Mouse (Mus musculus) CH12.LX (cell line): ENCODE data around the gene Armc8. TPM values are rescaled to one million over a fixed set of nuclear protein-coding genes. Genes with fewer than 3 reads are reported as not detected.

ENCODE experiments used
- DNase-seq: peaks from one replicate; pipeline ENCODE4 v3.0.0-alpha.2; 2013; ENCODE audit errors: extremely low read depth
- H3K27ac ChIP-seq: 2 replicates; pipeline ENCODE4 v1.5.1; 2012; ENCODE audit warnings: low read depth, mild to moderate bottlenecking, control low read depth, moderate library complexity; ENCODE audit not compliant: insufficient read depth
- H3K27me3 ChIP-seq: replicated peaks from 2 replicates; pipeline ENCODE3; 2012; ENCODE audit warnings: inconsistent platforms
- H3K36me3 ChIP-seq, 2 experiments: replicated peaks in 1 of 2; 2 replicates each; pipeline versions ENCODE3 to v1.6.1; 2012; ENCODE audit warnings: inconsistent platforms in 1 of 2, low read length in 1 of 2, mild to moderate bottlenecking in 1 of 2, mixed read lengths in 1 of 2, moderate library complexity in 1 of 2; ENCODE audit not compliant: control insufficient read depth in 1 of 2, insufficient read depth in 1 of 2
- H3K4me1 ChIP-seq, 2 experiments: 2 replicates each; pipeline ENCODE4 v1.6.1; 2012; ENCODE audit warnings: inconsistent platforms in 1 of 2, moderate library complexity in 1 of 2; ENCODE audit not compliant: insufficient read depth in 2 of 2, control insufficient read depth in 1 of 2
- H3K4me2 ChIP-seq: 2 replicates; pipeline ENCODE4 v1.6.1; 2012; ENCODE audit warnings: low read depth, mild to moderate bottlenecking, control low read depth; ENCODE audit not compliant: poor library complexity, insufficient read depth, severe bottlenecking
- H3K4me3 ChIP-seq, 3 experiments: fragments of 150-350 bp in 1 of 3; sonication (generic) in 1 of 3; replicated peaks in 1 of 3; 2 replicates each; pipeline versions ENCODE3 to v1.5.1; 2011 to 2012; ENCODE audit warnings: low read depth in 2 of 3, low read length in 2 of 3, mild to moderate bottlenecking in 2 of 3, moderate library complexity in 2 of 3, control low read depth in 1 of 3, improper control_type of control experiment in 1 of 3, inconsistent platforms in 1 of 3, mixed read lengths in 1 of 3; ENCODE audit not compliant: poor library complexity in 1 of 3
- H3K79me2 ChIP-seq: replicated peaks from 2 replicates; pipeline ENCODE4 v1.6.1; 2012; ENCODE audit warnings: mild to moderate bottlenecking, moderate library complexity; ENCODE audit not compliant: control insufficient read depth, poor library complexity, insufficient read depth, severe bottlenecking; ENCODE audit errors: extremely low read depth
- H3K9ac ChIP-seq: 2 replicates; pipeline ENCODE4 v1.6.1; 2012; ENCODE audit warnings: low read depth, mild to moderate bottlenecking, control low read depth, moderate library complexity; ENCODE audit not compliant: insufficient read depth
- H3K9me3 ChIP-seq: replicated peaks from 2 replicates; pipeline ENCODE3; 2012; ENCODE audit warnings: low read length, inconsistent platforms, mixed read lengths
- BHLHE40 ChIP-seq: IDR thresholded peaks from 2 replicates; pipeline ENCODE4 v1.6.1; 2011; ENCODE audit warnings: mild to moderate bottlenecking, low read depth, low read length, improper control_type of control experiment
- E2F4 ChIP-seq: IDR thresholded peaks from 2 replicates; pipeline ENCODE4 v1.6.1; 2011; ENCODE audit warnings: low read depth, low read length, improper control_type of control experiment; ENCODE audit not compliant: insufficient replicate concordance
- ELF1 ChIP-seq: IDR thresholded peaks from 2 replicates; pipeline ENCODE4 v1.6.1; 2014; ENCODE audit warnings: low read depth, mild to moderate bottlenecking, inconsistent platforms, low read length, improper control_type of control experiment
- GABPA ChIP-seq: IDR thresholded peaks from 2 replicates; pipeline ENCODE4 v1.6.1; 2012; ENCODE audit warnings: low read depth, low read length, improper control_type of control experiment, inconsistent platforms; ENCODE audit not compliant: insufficient replicate concordance
- HCFC1 ChIP-seq: IDR thresholded peaks from 2 replicates; pipeline ENCODE4 v1.6.1; 2012; ENCODE audit warnings: low read depth, mild to moderate bottlenecking, inconsistent platforms, low read length, improper control_type of control experiment
- IRF4 ChIP-seq: IDR thresholded peaks from 2 replicates; pipeline ENCODE4 v1.6.1; 2014; ENCODE audit warnings: low read depth, mild to moderate bottlenecking, inconsistent platforms, low read length, improper control_type of control experiment
- JUN ChIP-seq: IDR thresholded peaks from 2 replicates; pipeline ENCODE4 v1.6.1; 2011; ENCODE audit warnings: low read depth, mild to moderate bottlenecking, low read length, improper control_type of control experiment, moderate library complexity; ENCODE audit not compliant: insufficient read depth
- JUND ChIP-seq: conservative IDR thresholded peaks from 2 replicates; pipeline ENCODE4 v1.6.1; 2011; ENCODE audit warnings: low read depth, low read length, improper control_type of control experiment
- KAT2A ChIP-seq: IDR thresholded peaks from 2 replicates; pipeline ENCODE4 v1.6.1; 2012; ENCODE audit warnings: low read length, improper control_type of control experiment, inconsistent platforms; ENCODE audit not compliant: insufficient replicate concordance
- MAFK ChIP-seq: IDR thresholded peaks from 2 replicates; pipeline ENCODE4 v1.6.1; 2011; ENCODE audit warnings: low read length, improper control_type of control experiment; ENCODE audit not compliant: insufficient replicate concordance
- MAX ChIP-seq: IDR thresholded peaks from 2 replicates; pipeline ENCODE4 v1.6.1; 2011; ENCODE audit warnings: low read length, improper control_type of control experiment
- MAZ ChIP-seq: IDR thresholded peaks from 2 replicates; pipeline ENCODE4 v1.6.1; 2012; ENCODE audit warnings: low read depth, mild to moderate bottlenecking, inconsistent platforms, low read length, improper control_type of control experiment, moderate library complexity
- MEF2A ChIP-seq: IDR thresholded peaks from 2 replicates; pipeline ENCODE4 v1.6.1; 2014; ENCODE audit warnings: low read depth, mild to moderate bottlenecking, inconsistent platforms, low read length, improper control_type of control experiment, borderline replicate concordance
- MXI1 ChIP-seq: IDR thresholded peaks from 2 replicates; pipeline ENCODE4 v1.6.1; 2011; ENCODE audit warnings: mild to moderate bottlenecking, low read depth, low read length, improper control_type of control experiment
- NELFE ChIP-seq: IDR thresholded peaks from 2 replicates; pipeline ENCODE4 v1.6.1; 2011; ENCODE audit warnings: low read depth, low read length, improper control_type of control experiment
- NRF1 ChIP-seq: IDR thresholded peaks from 2 replicates; pipeline ENCODE4 v1.6.1; 2014; ENCODE audit warnings: low read depth, mild to moderate bottlenecking, inconsistent platforms, low read length, improper control_type of control experiment, moderate library complexity
- PAX5 ChIP-seq: IDR thresholded peaks from 2 replicates; pipeline ENCODE4 v1.6.1; 2012; ENCODE audit warnings: low read length, inconsistent platforms, mixed read lengths
- SMC3 ChIP-seq: IDR thresholded peaks from 2 replicates; pipeline ENCODE4 v1.6.1; 2011; ENCODE audit warnings: low read depth, low read length, improper control_type of control experiment
- USF1 ChIP-seq: IDR thresholded peaks from 2 replicates; pipeline ENCODE4 v1.6.1; 2014; ENCODE audit warnings: low read depth, mild to moderate bottlenecking, inconsistent platforms, low read length, improper control_type of control experiment
- USF2 ChIP-seq: conservative IDR thresholded peaks from 2 replicates; pipeline ENCODE4 v1.6.1; 2011; ENCODE audit warnings: low read depth, low read length, improper control_type of control experiment
- ZKSCAN1 ChIP-seq: IDR thresholded peaks from 2 replicates; pipeline ENCODE4 v1.6.1; 2012; ENCODE audit warnings: low read depth, inconsistent platforms, low read length, improper control_type of control experiment, borderline replicate concordance
- ZMIZ1 ChIP-seq: IDR thresholded peaks from 2 replicates; pipeline ENCODE4 v1.6.1; 2012; ENCODE audit warnings: low read depth, mild to moderate bottlenecking, inconsistent platforms, low read length, improper control_type of control experiment
- ZNF384 ChIP-seq: IDR thresholded peaks from 2 replicates; pipeline ENCODE4 v1.6.1; 2012; ENCODE audit warnings: low read depth, low read length, improper control_type of control experiment, inconsistent platforms
- dilution Hi-C: fragments of 300-500 bp; cut with MboI; formaldehyde crosslinking; loops from 2 replicates; pipeline ENCODE4 v1.14.3; 2020; ENCODE audit warnings: low sequenced_read_pairs; ENCODE audit not compliant: extremely low pct_unique_long_range_greater_than_20kb, extremely low pct_ligation_motif_present
- in situ Hi-C: fragments of 300-500 bp; cut with MboI; formaldehyde crosslinking; loops from 3 replicates; pipeline ENCODE4 v1.14.3; 2019; ENCODE audit warnings: low sequenced_read_pairs, low pct_ligation_motif_present, low pct_unique_long_range_greater_than_20kb, mixed read lengths
- polyA plus RNA-seq: library from polyadenylated mRNA; unstranded; fragments of >175 nt; gene quantifications from 2 replicates; pipeline ENCODE4 v1.2.1, GENCODE M21; 2012; ENCODE audit warnings: low read depth; ENCODE audit not compliant: insufficient read length
- total RNA-seq, 2 experiments: library from RNA; depleted of rRNA; stranded (reverse); fragments of 300-350 nt in 1 of 2; fragments of >200 nt in 1 of 2; gene quantifications; 2 replicates each; pipeline ENCODE4 v1.2.3; 2012 to 2014

The Armc8 gene
- total and polyA plus RNA-seq, 3 experiments = 9.3 to 16.9 (median 15.3) TPM

DNA sequence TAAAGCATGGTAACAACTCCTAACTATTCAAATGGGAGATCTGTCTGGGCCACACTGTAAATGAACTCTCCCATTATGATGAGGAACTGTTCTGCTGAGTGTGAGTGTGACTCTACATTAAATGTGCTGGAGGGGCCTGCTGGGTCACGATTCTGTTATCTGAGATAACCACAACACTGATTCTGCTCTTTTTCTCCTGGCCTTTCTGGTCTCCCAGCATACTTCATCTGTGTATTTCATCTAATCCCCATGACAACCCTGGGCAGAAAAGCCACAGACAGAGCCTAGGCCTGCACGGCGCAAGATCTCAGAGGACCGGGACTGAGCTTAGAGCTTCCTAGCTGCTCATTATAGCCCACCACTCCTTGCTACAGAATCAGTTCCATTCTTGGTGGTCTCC lies 136.2 kb downstream of the Armc8 start:
- Histone ChIP-seq H3K4me3 (no peak overlapping the region), H3K27me3 (peaks cover 27% of the 10 kb centered on the region), H3K36me3 (no peaks in the 10 kb centered on the region), H3K4me1 (no peaks in the 10 kb centered on the region), H3K79me2 (no peaks in the 10 kb centered on the region), H3K4me2 (no peak overlapping the region), H3K9ac (no peak overlapping the region), H3K27ac (no peak overlapping the region), H3K9me3 (no peaks in the 10 kb centered on the region)
- dilution Hi-C loops (no loop called here), in situ Hi-C loops (no loop called here)
- no peak for DNase-seq
- TF ChIP-seq ZKSCAN1 (no peak), MAX (no peak), MEF2A (no peak), ELF1 (no peak), USF1 (no peak), ZMIZ1 (no peak), SMC3 (no peak), PAX5 (no peak), BHLHE40 (no peak), ZNF384 (no peak)

DNA sequence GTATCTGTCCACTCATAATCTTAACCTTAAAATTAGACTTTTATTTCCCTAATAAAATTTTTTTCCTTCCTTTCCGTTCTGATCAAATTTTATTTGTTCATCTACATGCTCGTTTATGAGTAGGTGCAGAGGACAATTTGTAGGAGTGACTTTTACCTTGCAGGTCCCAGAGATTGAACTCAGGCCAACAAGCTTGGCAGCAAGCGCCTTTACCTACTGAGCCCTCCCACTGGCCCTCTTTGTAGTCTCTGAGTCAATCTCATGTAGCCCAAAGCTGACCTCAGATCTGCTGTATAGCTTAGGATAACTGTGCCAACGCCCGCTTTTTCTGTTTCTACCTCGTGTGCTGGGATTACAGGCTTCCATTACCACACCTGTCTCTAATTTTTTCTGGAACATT lies 136.7 kb downstream of the Armc8 start:
- Histone ChIP-seq H3K36me3 (no peaks in the 10 kb centered on the region), H3K9me3 (no peaks in the 10 kb centered on the region), H3K9ac (no peak overlapping the region), H3K79me2 (no peaks in the 10 kb centered on the region), H3K4me3 (no peak overlapping the region), H3K4me1 (no peaks in the 10 kb centered on the region), H3K27me3 (peaks cover 22% of the 10 kb centered on the region), H3K4me2 (no peak overlapping the region), H3K27ac (no peak overlapping the region)
- no peak for TF ChIP-seq E2F4
- TF ChIP-seq MAX = no peak
- no peak for TF ChIP-seq MAFK
- TF ChIP-seq BHLHE40 = no peak
- TF ChIP-seq JUND = no peak
- no peak for TF ChIP-seq NELFE
- TF ChIP-seq IRF4 = no peak
- no peak for DNase-seq
- dilution Hi-C loops (no loop called here), in situ Hi-C loops (no loop called here)

DNA sequence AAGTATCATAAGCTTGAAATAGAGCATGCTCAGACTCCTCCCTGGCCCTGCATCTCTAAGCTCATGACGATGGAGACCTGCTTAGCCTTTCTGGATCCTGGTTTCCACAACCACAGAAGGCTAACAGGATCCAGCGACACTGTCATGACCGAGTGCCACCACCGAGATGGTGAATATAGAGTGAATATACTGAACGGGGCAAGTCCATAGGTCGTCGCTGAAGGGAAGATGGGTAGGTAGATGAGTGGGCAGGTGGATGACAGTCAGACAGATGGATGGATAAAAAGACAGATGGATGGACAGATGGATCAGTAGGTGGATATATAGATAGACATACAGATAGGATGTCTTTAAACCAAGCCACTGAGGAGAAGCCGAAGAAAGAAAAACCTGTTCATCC lies 137.4 kb downstream of the Armc8 start:
- dilution Hi-C loops = no loop called here

More for the DNA sequence above, 137.4 kb downstream of the Armc8 start:
- Histone ChIP-seq H3K4me1 (no peaks in the 10 kb centered on the region), H3K4me2 (no peak overlapping the region)
- TF ChIP-seq IRF4 (no peak), MAFK (no peak), GABPA (no peak), SMC3 (no peak), MXI1 (no peak), MAZ (no peak), HCFC1 (no peak), USF2 (no peak), ELF1 (no peak), ZNF384 (no peak), JUN (no peak), KAT2A (no peak), NRF1 (no peak)
- TF ChIP-seq, all 38 proteins: peak for 0
- H3K9me3 ChIP-seq = no peaks in the 10 kb centered on the region
- no peaks in the 10 kb centered on the region for H3K79me2 ChIP-seq
- no peak overlapping the region for H3K4me3 ChIP-seq
- H3K27me3 ChIP-seq = peaks cover 17% of the 10 kb centered on the region
- no peak overlapping the region for H3K9ac ChIP-seq
- H3K36me3 ChIP-seq = no peaks in the 10 kb centered on the region
- no peak overlapping the region for H3K27ac ChIP-seq
- no peak for DNase-seq
- in situ Hi-C loops = no loop called here
